Mouse (Mus musculus) CH12.LX (cell line): Measurements from ENCODE around the gene Syt1. TPM values are rescaled to one million over a fixed set of nuclear protein-coding genes. Genes with fewer than 3 reads are reported as not detected.

Source experiments
- DNase-seq: peaks from one replicate; pipeline ENCODE4 v3.0.0-alpha.2; 2013; ENCODE audit errors: extremely low read depth
- H3K27ac ChIP-seq: 2 replicates; pipeline ENCODE4 v1.5.1; 2012; ENCODE audit warnings: low read depth, mild to moderate bottlenecking, control low read depth, moderate library complexity; ENCODE audit not compliant: insufficient read depth
- H3K27me3 ChIP-seq: replicated peaks from 2 replicates; pipeline ENCODE3; 2012; ENCODE audit warnings: inconsistent platforms
- H3K36me3 ChIP-seq, 2 experiments: replicated peaks in 1 of 2; 2 replicates each; pipeline versions ENCODE3 to v1.6.1; 2012; ENCODE audit warnings: inconsistent platforms in 1 of 2, low read length in 1 of 2, mild to moderate bottlenecking in 1 of 2, mixed read lengths in 1 of 2, moderate library complexity in 1 of 2; ENCODE audit not compliant: control insufficient read depth in 1 of 2, insufficient read depth in 1 of 2
- H3K4me1 ChIP-seq, 2 experiments: 2 replicates each; pipeline ENCODE4 v1.6.1; 2012; ENCODE audit warnings: inconsistent platforms in 1 of 2, moderate library complexity in 1 of 2; ENCODE audit not compliant: insufficient read depth in 2 of 2, control insufficient read depth in 1 of 2
- H3K4me2 ChIP-seq: 2 replicates; pipeline ENCODE4 v1.6.1; 2012; ENCODE audit warnings: low read depth, mild to moderate bottlenecking, control low read depth; ENCODE audit not compliant: poor library complexity, insufficient read depth, severe bottlenecking
- H3K4me3 ChIP-seq, 3 experiments: fragments of 150-350 bp in 1 of 3; sonication (generic) in 1 of 3; replicated peaks in 1 of 3; 2 replicates each; pipeline versions ENCODE3 to v1.5.1; 2011 to 2012; ENCODE audit warnings: low read depth in 2 of 3, low read length in 2 of 3, mild to moderate bottlenecking in 2 of 3, moderate library complexity in 2 of 3, control low read depth in 1 of 3, improper control_type of control experiment in 1 of 3, inconsistent platforms in 1 of 3, mixed read lengths in 1 of 3; ENCODE audit not compliant: poor library complexity in 1 of 3
- H3K79me2 ChIP-seq: replicated peaks from 2 replicates; pipeline ENCODE4 v1.6.1; 2012; ENCODE audit warnings: mild to moderate bottlenecking, moderate library complexity; ENCODE audit not compliant: control insufficient read depth, poor library complexity, insufficient read depth, severe bottlenecking; ENCODE audit errors: extremely low read depth
- H3K9ac ChIP-seq: 2 replicates; pipeline ENCODE4 v1.6.1; 2012; ENCODE audit warnings: low read depth, mild to moderate bottlenecking, control low read depth, moderate library complexity; ENCODE audit not compliant: insufficient read depth
- H3K9me3 ChIP-seq: replicated peaks from 2 replicates; pipeline ENCODE3; 2012; ENCODE audit warnings: low read length, inconsistent platforms, mixed read lengths
- CHD1 ChIP-seq: IDR thresholded peaks from 2 replicates; pipeline ENCODE4 v1.6.1; 2012; ENCODE audit warnings: low read depth, low read length, improper control_type of control experiment, inconsistent platforms
- CHD2 ChIP-seq: IDR thresholded peaks from 2 replicates; pipeline ENCODE4 v1.6.1; 2011; ENCODE audit warnings: low read length, improper control_type of control experiment
- E2F4 ChIP-seq: IDR thresholded peaks from 2 replicates; pipeline ENCODE4 v1.6.1; 2011; ENCODE audit warnings: low read depth, low read length, improper control_type of control experiment; ENCODE audit not compliant: insufficient replicate concordance
- ELF1 ChIP-seq: IDR thresholded peaks from 2 replicates; pipeline ENCODE4 v1.6.1; 2014; ENCODE audit warnings: low read depth, mild to moderate bottlenecking, inconsistent platforms, low read length, improper control_type of control experiment
- EP300 ChIP-seq: IDR thresholded peaks from 2 replicates; pipeline ENCODE4 v1.6.1; 2011; ENCODE audit warnings: low read length, improper control_type of control experiment
- ETS1 ChIP-seq: conservative IDR thresholded peaks from 2 replicates; pipeline ENCODE4 v1.6.1; 2012; ENCODE audit warnings: low read depth, mild to moderate bottlenecking, inconsistent platforms, low read length, improper control_type of control experiment, moderate library complexity
- GABPA ChIP-seq: IDR thresholded peaks from 2 replicates; pipeline ENCODE4 v1.6.1; 2012; ENCODE audit warnings: low read depth, low read length, improper control_type of control experiment, inconsistent platforms; ENCODE audit not compliant: insufficient replicate concordance
- HCFC1 ChIP-seq: IDR thresholded peaks from 2 replicates; pipeline ENCODE4 v1.6.1; 2012; ENCODE audit warnings: low read depth, mild to moderate bottlenecking, inconsistent platforms, low read length, improper control_type of control experiment
- JUN ChIP-seq: IDR thresholded peaks from 2 replicates; pipeline ENCODE4 v1.6.1; 2011; ENCODE audit warnings: low read depth, mild to moderate bottlenecking, low read length, improper control_type of control experiment, moderate library complexity; ENCODE audit not compliant: insufficient read depth
- JUND ChIP-seq: conservative IDR thresholded peaks from 2 replicates; pipeline ENCODE4 v1.6.1; 2011; ENCODE audit warnings: low read depth, low read length, improper control_type of control experiment
- KAT2A ChIP-seq: IDR thresholded peaks from 2 replicates; pipeline ENCODE4 v1.6.1; 2012; ENCODE audit warnings: low read length, improper control_type of control experiment, inconsistent platforms; ENCODE audit not compliant: insufficient replicate concordance
- MAFK ChIP-seq: IDR thresholded peaks from 2 replicates; pipeline ENCODE4 v1.6.1; 2011; ENCODE audit warnings: low read length, improper control_type of control experiment; ENCODE audit not compliant: insufficient replicate concordance
- MAX ChIP-seq: IDR thresholded peaks from 2 replicates; pipeline ENCODE4 v1.6.1; 2011; ENCODE audit warnings: low read length, improper control_type of control experiment
- MAZ ChIP-seq: IDR thresholded peaks from 2 replicates; pipeline ENCODE4 v1.6.1; 2012; ENCODE audit warnings: low read depth, mild to moderate bottlenecking, inconsistent platforms, low read length, improper control_type of control experiment, moderate library complexity
- MEF2A ChIP-seq: IDR thresholded peaks from 2 replicates; pipeline ENCODE4 v1.6.1; 2014; ENCODE audit warnings: low read depth, mild to moderate bottlenecking, inconsistent platforms, low read length, improper control_type of control experiment, borderline replicate concordance
- NELFE ChIP-seq: IDR thresholded peaks from 2 replicates; pipeline ENCODE4 v1.6.1; 2011; ENCODE audit warnings: low read depth, low read length, improper control_type of control experiment
- NRF1 ChIP-seq: IDR thresholded peaks from 2 replicates; pipeline ENCODE4 v1.6.1; 2014; ENCODE audit warnings: low read depth, mild to moderate bottlenecking, inconsistent platforms, low read length, improper control_type of control experiment, moderate library complexity
- PAX5 ChIP-seq: IDR thresholded peaks from 2 replicates; pipeline ENCODE4 v1.6.1; 2012; ENCODE audit warnings: low read length, inconsistent platforms, mixed read lengths
- POLR2A ChIP-seq: IDR thresholded peaks from 2 replicates; pipeline ENCODE4 v1.6.1; 2011; ENCODE audit warnings: low read depth, mild to moderate bottlenecking, improper control_type of control experiment, low read length
- POLR2AphosphoS2 ChIP-seq: IDR thresholded peaks from 2 replicates; pipeline ENCODE4 v1.6.1; 2011; ENCODE audit warnings: low read depth, low read length, improper control_type of control experiment
- RCOR1 ChIP-seq: conservative IDR thresholded peaks from 2 replicates; pipeline ENCODE4 v1.6.1; 2012; ENCODE audit warnings: low read depth, mild to moderate bottlenecking, inconsistent platforms, low read length, improper control_type of control experiment
- SIN3A ChIP-seq: IDR thresholded peaks from 2 replicates; pipeline ENCODE4 v1.6.1; 2012; ENCODE audit warnings: low read length, improper control_type of control experiment, inconsistent platforms
- SMC3 ChIP-seq: IDR thresholded peaks from 2 replicates; pipeline ENCODE4 v1.6.1; 2011; ENCODE audit warnings: low read depth, low read length, improper control_type of control experiment
- TBP ChIP-seq: conservative IDR thresholded peaks from 2 replicates; pipeline ENCODE4 v1.6.1; 2011; ENCODE audit warnings: low read depth, low read length, improper control_type of control experiment
- USF2 ChIP-seq: conservative IDR thresholded peaks from 2 replicates; pipeline ENCODE4 v1.6.1; 2011; ENCODE audit warnings: low read depth, low read length, improper control_type of control experiment
- ZKSCAN1 ChIP-seq: IDR thresholded peaks from 2 replicates; pipeline ENCODE4 v1.6.1; 2012; ENCODE audit warnings: low read depth, inconsistent platforms, low read length, improper control_type of control experiment, borderline replicate concordance
- ZMIZ1 ChIP-seq: IDR thresholded peaks from 2 replicates; pipeline ENCODE4 v1.6.1; 2012; ENCODE audit warnings: low read depth, mild to moderate bottlenecking, inconsistent platforms, low read length, improper control_type of control experiment
- dilution Hi-C: fragments of 300-500 bp; cut with MboI; formaldehyde crosslinking; loops from 2 replicates; pipeline ENCODE4 v1.14.3; 2020; ENCODE audit warnings: low sequenced_read_pairs; ENCODE audit not compliant: extremely low pct_unique_long_range_greater_than_20kb, extremely low pct_ligation_motif_present
- in situ Hi-C: fragments of 300-500 bp; cut with MboI; formaldehyde crosslinking; loops from 3 replicates; pipeline ENCODE4 v1.14.3; 2019; ENCODE audit warnings: low sequenced_read_pairs, low pct_ligation_motif_present, low pct_unique_long_range_greater_than_20kb, mixed read lengths
- polyA plus RNA-seq: library from polyadenylated mRNA; unstranded; fragments of >175 nt; gene quantifications from 2 replicates; pipeline ENCODE4 v1.2.1, GENCODE M21; 2012; ENCODE audit warnings: low read depth; ENCODE audit not compliant: insufficient read length
- total RNA-seq, 2 experiments: library from RNA; depleted of rRNA; stranded (reverse); fragments of 300-350 nt in 1 of 2; fragments of >200 nt in 1 of 2; gene quantifications; 2 replicates each; pipeline ENCODE4 v1.2.3; 2012 to 2014

Syt1 gene
- total and polyA plus RNA-seq, 3 experiments, result not detected

DNA sequence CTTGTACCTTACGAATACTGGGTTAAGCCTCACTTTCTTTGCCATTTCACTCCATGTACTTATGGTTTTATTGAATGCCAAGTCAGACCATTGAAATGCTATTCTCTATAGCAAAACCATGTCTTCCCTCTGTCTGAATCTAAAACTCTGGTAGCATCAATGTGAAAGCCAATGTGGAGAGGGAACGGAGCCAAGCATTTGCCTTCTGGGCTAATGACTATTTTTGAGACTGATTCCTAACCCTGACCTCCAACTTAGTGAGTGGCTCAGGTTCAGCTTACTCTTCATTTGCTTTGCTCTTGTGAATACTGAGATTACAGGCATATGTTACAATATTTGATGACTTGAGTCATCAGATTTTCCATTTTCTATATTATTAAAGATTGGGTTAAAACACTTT is 23.5 kb downstream of the Syt1 start:
- H3K4me1 ChIP-seq, result no peaks in the 10 kb centered on the region
- H3K9ac ChIP-seq, result no peak overlapping the region
- H3K9me3 ChIP-seq, result no peaks in the 10 kb centered on the region
- no peak for DNase-seq
- no peaks in the 10 kb centered on the region for H3K36me3 ChIP-seq
- in situ Hi-C loops (no loop called here), dilution Hi-C loops (no loop called here)
- H3K27me3 ChIP-seq, result no peaks in the 10 kb centered on the region
- TF ChIP-seq SMC3 (no peak), CHD2 (no peak), HCFC1 (no peak), ELF1 (no peak), RCOR1 (no peak), PAX5 (no peak), SIN3A (no peak), MAX (no peak), KAT2A (no peak), POLR2A (no peak), JUND (no peak), MEF2A (no peak), MAFK (no peak), NRF1 (no peak), NELFE (no peak), USF2 (no peak), GABPA (no peak), ZKSCAN1 (no peak), ZMIZ1 (no peak), JUN (no peak)
- no peak overlapping the region for H3K27ac ChIP-seq
- H3K4me3 ChIP-seq, result no peak overlapping the region
- H3K4me2 ChIP-seq, result no peak overlapping the region
- no peaks in the 10 kb centered on the region for H3K79me2 ChIP-seq

DNA sequence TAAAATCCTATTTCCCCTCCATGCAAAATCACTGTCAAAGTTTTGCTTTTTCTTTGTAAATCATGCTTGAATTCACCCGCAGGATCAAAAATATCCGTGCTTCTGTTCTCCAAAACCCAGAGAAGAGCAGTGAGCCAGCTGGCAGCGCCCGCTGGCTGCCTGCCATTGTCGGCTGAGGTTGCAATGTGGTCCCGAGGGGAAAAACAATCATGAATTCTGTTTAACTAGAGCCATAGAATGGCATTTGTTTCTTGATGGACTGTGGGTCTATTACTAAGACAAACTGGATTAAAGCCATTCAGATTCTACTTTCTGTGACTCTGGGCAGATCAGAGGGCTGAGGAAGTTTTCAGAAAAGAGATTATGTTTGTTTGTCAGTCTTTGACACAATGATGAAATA is 31.1 kb downstream of the Syt1 start:
- H3K4me2 ChIP-seq, result no peak overlapping the region
- no peaks in the 10 kb centered on the region for H3K4me1 ChIP-seq
- no peak for DNase-seq
- no peaks in the 10 kb centered on the region for H3K9me3 ChIP-seq
- no peaks in the 10 kb centered on the region for H3K27me3 ChIP-seq
- H3K9ac ChIP-seq, result no peak overlapping the region
- dilution Hi-C loops, result no loop called here
- no peak overlapping the region for H3K4me3 ChIP-seq
- H3K79me2 ChIP-seq, result no peaks in the 10 kb centered on the region
- in situ Hi-C loops, result no loop called here
- H3K36me3 ChIP-seq, result no peaks in the 10 kb centered on the region
- TF ChIP-seq EP300 (no peak), TBP (no peak), MAZ (no peak), CHD1 (no peak), POLR2AphosphoS2 (no peak), MAFK (no peak), JUND (no peak), CHD2 (no peak), USF2 (no peak), HCFC1 (no peak), E2F4 (no peak), ETS1 (no peak), SMC3 (no peak)
- H3K27ac ChIP-seq, result no peak overlapping the region
